Mouse (Mus musculus) fibroblast of lung, adult 2 months (primary cell): ENCODE data around the gene Rnf26.
A peak's percentile ranks its signal among the peaks of the same experiment; 100 is the strongest.
"Not testable (repeated sequence)": the region's sequence is repeated elsewhere in the genome, so short reads cannot be mapped to it uniquely, and the experiment has no call there.

Source experiments
- DNase-seq: peaks from one replicate; pipeline ENCODE4 v3.0.0-alpha.2; 2011; ENCODE audit warnings: low read depth

The Rnf26 gene

GRCm38 (mm10) chr9:44125026-44125425 is 11.7 kb upstream of the Rnf26 start:
- no peak for DNase-seq

- no peak for DNase-seq
These were observed 11.0 kb upstream of the Rnf26 start for GRCm38 (mm10) chr9:44124317-44124716.

GRCm38 (mm10) chr9:44119948-44120465 is 6.7 kb upstream of the Rnf26 start:
- DNase-seq = no peak

GRCm38 (mm10) chr9:44119011-44119410 is 5.7 kb upstream of the Rnf26 start:
- DNase-seq = no peak

GRCm38 (mm10) chr9:44116182-44116581 is 2.9 kb upstream of the Rnf26 start:
- DNase-seq = no peak

- no peak for DNase-seq
These were observed 2.3 kb upstream of the Rnf26 start for GRCm38 (mm10) chr9:44115599-44115998.

- no peak for DNase-seq
These were observed 1.1 kb upstream of the Rnf26 start for GRCm38 (mm10) chr9:44114453-44114852.

GRCm38 (mm10) chr9:44111909-44112308 is 1.4 kb downstream of the Rnf26 start:
- DNase-seq = not testable (repeated sequence)

GRCm38 (mm10) chr9:44109360-44110095 is 3.8 kb downstream of the Rnf26 start:
- no peak for DNase-seq

- no peak for DNase-seq
These were observed 4.9 kb downstream of the Rnf26 start for GRCm38 (mm10) chr9:44108269-44109055.

- DNase-seq = no peak
These were observed 5.6 kb downstream of the Rnf26 start for GRCm38 (mm10) chr9:44107557-44108179.

- peak; percentile 99 for DNase-seq
These were observed 6.2 kb downstream of the Rnf26 start, which contains the start of gene C1qtnf5 for GRCm38 (mm10) chr9:44107110-44107509. TSS of gene C1qtnf5 (plus strand) at chr9:44107245.

GRCm38 (mm10) chr9:44106596-44106995 is 6.7 kb downstream of the Rnf26 start:
- DNase-seq = no peak

- DNase-seq = no peak
These were observed 7.1 kb downstream of the Rnf26 start for GRCm38 (mm10) chr9:44106182-44106581.

- no peak for DNase-seq
These were observed 7.5 kb downstream of the Rnf26 start for GRCm38 (mm10) chr9:44105781-44106180.

GRCm38 (mm10) chr9:44104881-44105280 is 8.4 kb downstream of the Rnf26 start:
- DNase-seq = no peak

- DNase-seq = no peak
These were observed 11.8 kb downstream of the Rnf26 start, which contains the start of gene Mfrp for GRCm38 (mm10) chr9:44101490-44101889. TSS of gene Mfrp (plus strand) at chr9:44101729.

- no peak for DNase-seq
These were observed 16.8 kb downstream of the Rnf26 start for GRCm38 (mm10) chr9:44096536-44096935.

- no peak for DNase-seq
These were observed 17.5 kb downstream of the Rnf26 start for GRCm38 (mm10) chr9:44095781-44096180.

- no peak for DNase-seq
These were observed 18.6 kb downstream of the Rnf26 start for GRCm38 (mm10) chr9:44094737-44095136.

- no peak for DNase-seq
These were observed 19.5 kb downstream of the Rnf26 start for GRCm38 (mm10) chr9:44093612-44094503.
